Mouse (Mus musculus): ENCODE results near the gene Aurka.

The Aurka gene

GRCm38 (mm10) chr2:172329179-172329578 lies 41.2 kb downstream of the Aurka start:
- in situ Hi-C loops (cut with MboI, MseI) = no loop called here

- in situ Hi-C loops (cut with MboI, MseI) = no loop called here
These were observed 42.1 kb downstream of the Aurka start for GRCm38 (mm10) chr2:172328248-172328647.

DNA sequence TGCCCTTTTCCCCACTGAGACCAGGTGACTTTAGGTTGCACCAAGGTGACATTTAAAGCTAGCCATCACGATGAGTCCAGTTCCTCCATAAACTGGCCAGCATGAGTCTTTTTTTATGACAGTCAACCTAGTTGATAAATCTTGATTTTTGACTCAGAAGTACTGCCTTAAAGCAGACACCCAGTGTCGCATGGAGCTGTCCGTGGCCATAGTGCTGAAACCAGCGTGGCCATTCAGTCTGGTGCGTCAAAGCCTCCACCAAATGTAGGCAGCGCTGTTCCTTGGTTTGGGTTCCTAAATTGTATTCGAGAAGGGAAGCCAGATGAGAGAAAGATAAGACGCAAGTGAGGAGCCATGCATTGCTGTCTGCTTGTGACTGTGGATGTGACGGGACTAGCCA lies 49.5 kb downstream of the Aurka start:
- in situ Hi-C loops (cut with MboI, MseI) = loop anchor here (5.0 kb wide), 1 partner anchor 94 kb away; no protein-coding TSS in a partner anchor

- in situ Hi-C loops (cut with MboI, MseI) = no loop called here
These were observed 58.6 kb downstream of the Aurka start for GRCm38 (mm10) chr2:172311731-172312130.

DNA sequence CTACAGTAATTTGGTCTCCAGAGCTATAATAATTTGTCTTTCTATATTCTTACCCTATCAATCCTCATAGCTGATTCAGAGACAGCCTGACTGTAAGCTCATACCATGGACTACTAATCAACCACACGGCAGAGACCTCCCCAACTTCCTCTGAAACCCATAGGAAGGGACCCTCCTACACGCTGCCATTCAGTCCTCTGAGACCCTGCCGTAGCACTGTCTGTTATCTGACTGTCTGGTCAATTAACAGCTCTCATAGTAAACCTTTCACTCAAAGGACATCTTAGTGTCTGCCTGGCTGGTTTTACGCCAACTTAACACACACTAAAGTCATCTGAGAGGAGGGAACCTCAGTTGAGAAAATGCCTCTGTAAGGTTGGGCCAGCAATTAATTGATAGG lies 63.8 kb downstream of the Aurka start:
- in situ Hi-C loops (cut with MboI, MseI) = loop anchor here (10.0 kb wide), 1 partner anchor 1668 kb away; no protein-coding TSS in a partner anchor
